Mouse (Mus musculus) intestine, embryonic 14.5 days (tissue): Measurements from ENCODE around the gene Carm1. TPM values are rescaled to one million over a fixed set of nuclear protein-coding genes. Genes with fewer than 3 reads are reported as not detected.

Experiments used
- ATAC-seq: fragments of 200-750 bp; cut with Nextera tagmentation; replicated peaks from 2 replicates; pipeline ENCODE4 v1.8.0; 2017; ENCODE audit warnings: low read depth, moderate number of reproducible peaks, moderate TSS enrichment, moderate library complexity; ENCODE audit not compliant: low FRiP score, low TSS enrichment
- DNase-seq: peaks from one replicate; pipeline ENCODE4 v3.0.0-alpha.2; 2018; ENCODE audit warnings: low spot score
- H3K27ac ChIP-seq: fragments of 300-500 bp; sonication (generic); 2 replicates; pipeline ENCODE4 v1.5.1; 2014; ENCODE audit warnings: low read depth, mild to moderate bottlenecking, control low read depth
- H3K27me3 ChIP-seq: fragments of 300-500 bp; sonication (generic); replicated peaks from 2 replicates; pipeline ENCODE4 v1.6.1; 2014; ENCODE audit warnings: low read length, control low read depth; ENCODE audit not compliant: control insufficient read depth, insufficient read depth
- H3K36me3 ChIP-seq: fragments of 300-500 bp; sonication (generic); 2 replicates; pipeline ENCODE4 v1.6.1; 2014; ENCODE audit warnings: low read length, control low read depth; ENCODE audit not compliant: control insufficient read depth, insufficient read depth
- H3K4me1 ChIP-seq: fragments of 300-500 bp; sonication (generic); replicated peaks from 2 replicates; pipeline ENCODE4 v1.6.1; 2014; ENCODE audit warnings: low read length, control low read depth, mixed read lengths; ENCODE audit not compliant: control insufficient read depth, insufficient read depth
- H3K4me2 ChIP-seq: fragments of 300-500 bp; sonication (generic); 2 replicates; pipeline ENCODE4 v1.6.1; 2014; ENCODE audit warnings: low read length
- H3K4me3 ChIP-seq: fragments of 300-500 bp; sonication (generic); 2 replicates; pipeline ENCODE4 v1.5.1; 2014; ENCODE audit warnings: low read depth, low read length, control low read depth, mixed read lengths
- H3K9ac ChIP-seq: fragments of 300-500 bp; sonication (generic); 2 replicates; pipeline ENCODE4 v1.6.1; 2014; ENCODE audit warnings: mild to moderate bottlenecking, low read length
- H3K9me3 ChIP-seq: fragments of 300-500 bp; sonication (generic); 2 replicates; pipeline ENCODE4 v1.6.1; 2016; ENCODE audit warnings: low read length, control low read depth; ENCODE audit not compliant: control insufficient read depth
- WGBS: fragments of 180-500 bp; shearing (Covaris S2); extraction: QIAGEN DNeasy Blood & Tissue Kit; methylation state at CpG from one replicate; pipeline ENCODE4 v1.1.7; 2014; 5-methylcytosine and 5-hydroxymethylcytosine counted together
- polyA plus RNA-seq: library from polyadenylated mRNA; unstranded; fragments of >200 nt; fragmentation: Nextera tagmentation; extraction: Ambion mirVana; gene quantifications from 2 replicates; pipeline ENCODE4 v1.2.1, GENCODE M21; 2014

Carm1 gene
- polyA plus RNA-seq, 1 experiment from 2014 or later: 54.4 TPM

DNA sequence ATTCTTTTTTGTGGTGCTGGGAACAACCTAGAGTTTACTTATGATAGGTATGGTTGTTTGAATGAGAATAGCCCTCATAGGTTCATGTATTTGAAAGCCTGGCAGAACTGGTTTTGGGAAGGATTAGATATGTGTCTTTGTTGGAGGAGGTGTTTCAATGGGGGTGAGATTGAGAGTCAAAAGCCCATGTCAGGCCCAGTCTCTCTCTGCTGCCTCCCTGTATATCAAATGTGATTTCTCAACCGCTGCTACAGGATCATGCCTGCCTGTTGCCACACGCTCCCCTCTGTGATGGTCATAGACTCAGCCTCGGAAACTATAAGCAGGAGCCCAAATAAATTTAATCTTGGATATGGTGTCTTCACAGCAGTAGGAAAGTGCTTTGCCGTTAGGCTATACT lies 73.5 kb downstream of the Carm1 start:
- no peak overlapping the region for H3K4me3 ChIP-seq
- ATAC-seq: no peak
- 88% methylated on average over 4 of the region's 4 CpGs for WGBS

DNA sequence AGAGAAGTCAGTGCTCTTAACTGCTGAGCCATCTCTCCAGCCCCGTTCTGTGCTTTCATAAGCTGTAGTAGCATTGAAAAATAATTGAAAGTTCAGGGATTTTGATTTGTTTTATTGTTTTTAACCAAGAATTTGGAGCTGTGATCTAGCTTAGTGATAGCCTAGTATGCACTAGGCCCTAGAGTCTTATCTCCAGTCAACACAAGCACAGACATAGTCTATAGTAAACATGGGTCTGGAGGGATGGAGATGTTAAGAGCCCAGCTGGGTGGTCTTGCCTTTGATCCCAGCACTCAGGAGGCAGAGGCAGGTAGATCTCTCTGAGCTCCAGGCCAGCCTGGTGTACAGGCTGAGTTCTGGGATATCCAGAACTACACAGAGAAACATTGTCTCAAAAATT lies 76.0 kb downstream of the Carm1 start:
- Histone ChIP-seq H3K4me1 (peaks cover 10% of the 10 kb centered on the region; the same call in 1 of the 2 replicates), H3K36me3 (peaks cover 5% of the 10 kb centered on the region)
- 87% methylated on average over 1 of the region's 1 CpGs for WGBS

More for the DNA sequence above, 73.5 kb downstream of the Carm1 start:
- Histone ChIP-seq H3K9me3 (no peaks in the 10 kb centered on the region), H3K4me1 (peaks cover 10% of the 10 kb centered on the region; the same call in 1 of the 2 replicates), H3K9ac (no peak overlapping the region), H3K27me3 (no peaks in the 10 kb centered on the region), H3K36me3 (peaks cover 5% of the 10 kb centered on the region), H3K4me2 (no peak overlapping the region), H3K27ac (no peak overlapping the region)
- no peak for DNase-seq

DNA sequence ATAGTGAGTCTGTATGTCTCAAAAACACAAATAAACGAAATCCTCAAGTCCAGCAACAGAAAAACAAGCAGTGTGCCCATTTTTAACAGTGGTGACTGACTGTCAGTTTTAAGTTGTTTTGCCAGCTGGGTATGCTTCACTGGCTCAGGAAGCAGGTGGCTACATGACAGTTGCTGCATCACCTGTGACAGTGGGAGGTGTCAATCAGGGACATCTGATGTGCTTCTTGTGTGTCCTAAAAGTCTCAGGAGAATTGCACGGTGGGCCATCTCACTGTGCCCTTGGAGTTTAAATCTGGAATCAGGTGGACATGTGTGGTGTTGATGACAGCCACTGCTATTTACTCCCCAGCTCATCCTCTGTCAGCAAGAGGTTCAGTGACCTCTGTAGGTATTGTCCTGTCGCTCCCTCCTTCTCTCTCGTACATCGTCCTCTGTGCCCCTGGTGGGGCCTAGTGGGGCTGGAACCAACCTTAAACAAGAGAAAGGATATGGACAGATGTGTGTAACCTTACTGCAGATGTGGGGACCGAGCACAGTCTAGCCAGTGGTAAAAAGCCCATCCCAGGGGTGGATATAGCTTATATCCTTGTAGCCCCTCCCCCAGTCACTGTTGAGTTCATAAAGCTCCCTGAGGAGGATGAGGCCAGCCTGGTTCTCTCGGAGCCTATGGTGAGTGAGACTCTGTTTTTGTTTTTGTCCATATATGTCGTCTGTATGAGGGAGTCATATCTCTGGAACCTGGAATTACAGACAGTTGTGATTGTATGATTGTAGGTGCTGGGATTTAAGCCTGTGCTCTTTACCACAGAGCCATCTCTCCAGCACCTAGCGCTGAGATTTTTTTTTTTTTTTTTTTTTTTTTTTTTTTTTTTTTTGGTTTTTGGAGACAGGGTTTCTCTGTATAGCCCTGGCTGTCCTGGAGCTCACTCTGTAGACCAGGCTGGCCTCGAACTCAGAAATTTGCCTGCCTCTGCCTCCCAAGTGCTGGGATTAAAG lies 78.9 kb downstream of the Carm1 start:
- 92% methylated on average over 10 of the region's 10 CpGs for WGBS
- DNase-seq: no peak
- no peak for ATAC-seq

More for the DNA sequence above, 76.0 kb downstream of the Carm1 start:
- ATAC-seq (no peak), DNase-seq (no peak)
- Histone ChIP-seq H3K27ac (no peak overlapping the region), H3K27me3 (no peaks in the 10 kb centered on the region), H3K4me3 (no peak overlapping the region), H3K9me3 (no peaks in the 10 kb centered on the region), H3K9ac (no peak overlapping the region), H3K4me2 (no peak overlapping the region)

DNA sequence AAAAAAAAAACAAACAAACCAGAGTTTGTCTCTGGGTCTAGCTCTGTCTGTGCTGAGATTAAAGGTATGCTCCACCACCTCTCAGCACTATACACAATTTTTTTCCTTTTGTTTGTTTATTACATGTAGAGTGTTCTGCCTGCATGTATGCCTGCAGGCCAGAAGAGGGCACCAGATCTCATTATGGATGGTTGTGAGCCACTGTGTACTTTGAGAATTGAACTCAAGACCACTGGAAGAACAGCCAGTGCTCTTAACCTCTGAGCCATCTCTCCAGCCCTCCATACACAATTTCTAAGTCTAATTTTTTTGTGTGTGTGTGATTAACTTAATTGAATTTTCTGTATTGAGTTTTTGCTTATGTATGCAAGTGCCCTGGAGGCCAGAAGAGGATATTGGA lies 79.9 kb downstream of the Carm1 start:
- no peak for ATAC-seq
- Histone ChIP-seq H3K9ac (no peak overlapping the region), H3K4me3 (no peak overlapping the region), H3K4me1 (no peaks in the 10 kb centered on the region), H3K9me3 (no peaks in the 10 kb centered on the region), H3K36me3 (0 out of 2 replicates have a peak, but pooled peaks cover 5% of the 10 kb centered on the region), H3K27me3 (no peaks in the 10 kb centered on the region), H3K27ac (no peak overlapping the region), H3K4me2 (no peak overlapping the region)
- DNase-seq: no peak

More for the DNA sequence above, 78.9 kb downstream of the Carm1 start:
- H3K4me3 ChIP-seq: no peak overlapping the region
- no peak overlapping the region for H3K9ac ChIP-seq
- H3K4me2 ChIP-seq: no peak overlapping the region
- no peak overlapping the region for H3K27ac ChIP-seq
- no peaks in the 10 kb centered on the region for H3K4me1 ChIP-seq
- H3K27me3 ChIP-seq: no peaks in the 10 kb centered on the region
- H3K36me3 ChIP-seq: no peaks in the 10 kb centered on the region
- no peaks in the 10 kb centered on the region for H3K9me3 ChIP-seq

DNA sequence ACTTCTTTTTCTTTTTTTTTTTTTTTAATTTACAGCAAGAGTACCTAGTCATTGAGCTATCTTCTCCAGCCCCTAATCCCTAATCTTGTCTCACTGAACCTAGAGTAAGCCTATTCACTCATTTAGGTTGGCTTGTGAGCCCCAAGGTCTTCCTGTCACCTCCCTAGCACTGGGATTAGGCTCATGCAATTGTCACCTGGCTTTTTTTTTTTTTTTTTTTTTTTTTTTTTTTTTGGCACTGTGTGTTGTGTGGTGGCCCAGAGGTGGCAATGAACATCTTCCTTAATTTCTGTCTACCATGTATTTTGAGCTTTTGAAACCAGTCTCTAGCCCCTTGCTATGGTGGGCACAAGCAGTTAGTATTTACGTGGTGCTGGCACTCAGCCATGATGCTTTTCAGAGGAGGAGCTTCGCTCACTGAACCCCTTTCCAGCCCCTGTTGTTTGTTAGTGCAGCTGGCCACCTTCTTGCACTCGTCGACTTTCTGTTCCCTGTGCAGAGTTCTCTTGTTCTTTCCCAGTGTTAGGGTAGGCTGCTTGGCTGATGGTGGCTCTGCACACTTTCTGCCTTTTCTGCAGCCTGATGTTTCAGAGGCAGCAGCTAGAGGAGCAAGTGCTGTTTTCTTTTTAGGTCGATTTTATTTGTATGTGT lies 80.6 kb downstream of the Carm1 start:
- ATAC-seq (no peak), DNase-seq (no peak)
- Histone ChIP-seq H3K27ac (no peak overlapping the region), H3K27me3 (no peaks in the 10 kb centered on the region), H3K36me3 (0 out of 2 replicates have a peak, but pooled peaks cover 8% of the 10 kb centered on the region), H3K9ac (no peak overlapping the region), H3K4me2 (no peak overlapping the region), H3K9me3 (no peaks in the 10 kb centered on the region), H3K4me3 (no peak overlapping the region), H3K4me1 (no peaks in the 10 kb centered on the region)
- 83% methylated on average over 5 of the region's 5 CpGs for WGBS

DNA sequence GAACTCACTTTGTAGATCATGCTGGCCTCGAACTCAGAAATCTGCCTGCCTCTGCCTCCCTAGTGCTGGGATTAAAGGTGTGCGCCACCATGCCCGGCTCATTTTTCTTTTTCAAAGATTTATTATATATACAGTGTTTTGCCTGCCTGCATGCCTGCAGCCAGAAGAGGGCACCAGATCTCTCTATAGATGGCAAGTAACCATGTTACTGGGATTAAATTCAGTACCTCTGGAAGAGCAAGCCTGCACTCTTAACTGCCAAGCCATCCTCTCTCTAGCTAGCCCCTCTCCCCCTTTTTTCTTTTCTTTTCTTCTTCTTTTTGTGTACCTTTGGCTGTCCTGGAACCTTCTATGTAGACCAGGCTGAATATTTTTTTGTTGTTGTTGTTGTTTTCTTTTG lies 84.0 kb downstream of the Carm1 start:
- 70% methylated on average over 3 of the region's 3 CpGs for WGBS
- no peak for DNase-seq
- H3K9me3 ChIP-seq: no peaks in the 10 kb centered on the region
- ATAC-seq: no peak
- H3K4me1 ChIP-seq: no peaks in the 10 kb centered on the region
- no peak overlapping the region for H3K9ac ChIP-seq
- H3K27ac ChIP-seq: no peak overlapping the region
- H3K36me3 ChIP-seq: peaks cover 42% of the 10 kb centered on the region
- H3K4me2 ChIP-seq: no peak overlapping the region
- no peaks in the 10 kb centered on the region for H3K27me3 ChIP-seq
- no peak overlapping the region for H3K4me3 ChIP-seq

DNA sequence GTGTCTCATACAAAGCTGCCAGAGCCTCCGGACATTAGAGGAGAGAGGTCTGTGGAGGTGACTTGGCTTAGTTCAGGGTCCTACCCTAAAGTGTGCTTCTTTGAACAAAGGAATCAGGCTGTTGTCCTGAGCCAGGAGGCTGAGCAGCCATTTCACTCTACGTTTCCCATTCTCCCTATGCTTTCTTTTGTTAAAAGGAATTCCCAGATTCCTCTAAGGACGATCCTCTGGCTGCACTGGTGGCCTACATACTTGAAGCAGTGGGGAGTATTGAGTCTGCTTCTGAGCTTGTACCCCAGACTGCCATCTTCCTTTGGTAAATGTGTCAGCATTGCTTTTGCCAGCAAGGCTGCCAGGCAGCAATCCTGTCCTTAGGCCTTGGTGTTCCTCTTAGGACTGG lies 86.4 kb downstream of the Carm1 start:
- no peaks in the 10 kb centered on the region for H3K4me1 ChIP-seq
- WGBS: 86% methylated on average over 3 of the region's 3 CpGs
- no peaks in the 10 kb centered on the region for H3K27me3 ChIP-seq
- no peak overlapping the region for H3K27ac ChIP-seq
- H3K36me3 ChIP-seq: peaks cover 66% of the 10 kb centered on the region
- H3K4me2 ChIP-seq: no peak overlapping the region
- DNase-seq: no peak
- H3K4me3 ChIP-seq: no peak overlapping the region
- no peak overlapping the region for H3K9ac ChIP-seq
- ATAC-seq: no peak
- no peaks in the 10 kb centered on the region for H3K9me3 ChIP-seq

DNA sequence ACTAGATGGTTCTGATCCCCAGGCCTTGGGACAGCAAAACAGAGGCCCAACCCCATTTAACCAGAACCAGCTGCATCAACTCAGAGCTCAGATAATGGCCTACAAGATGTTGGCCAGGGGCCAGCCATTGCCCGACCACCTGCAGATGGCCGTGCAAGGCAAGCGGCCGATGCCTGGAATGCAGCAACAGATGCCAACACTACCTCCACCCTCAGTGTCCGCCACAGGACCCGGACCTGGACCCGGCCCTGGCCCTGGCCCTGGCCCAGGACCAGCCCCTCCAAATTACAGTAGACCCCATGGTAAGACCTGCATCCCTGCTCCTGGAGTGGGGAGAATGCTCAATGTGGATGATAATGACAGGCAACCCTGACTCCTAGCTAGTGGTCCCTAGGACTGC lies 88.9 kb downstream of the Carm1 start:
- Histone ChIP-seq H3K9me3 (no peaks in the 10 kb centered on the region), H3K4me1 (no peaks in the 10 kb centered on the region), H3K27me3 (no peaks in the 10 kb centered on the region), H3K36me3 (peaks cover 91% of the 10 kb centered on the region), H3K27ac (no peak overlapping the region), H3K4me3 (no peak overlapping the region), H3K9ac (no peak overlapping the region), H3K4me2 (no peak overlapping the region)
- 76% methylated on average over 7 of the region's 7 CpGs for WGBS
- DNase-seq: no peak
- ATAC-seq: no peak
